Mouse (Mus musculus) kidney, adult 2 months (tissue): ENCODE results near the gene Stat5a. TPM values are rescaled to one million over a fixed set of nuclear protein-coding genes. Genes with fewer than 3 reads are reported as not detected.

Source experiments
- DNase-seq: peaks from one replicate; pipeline ENCODE4 v3.0.0; 2021
- H3K27ac ChIP-seq: fragments of 200-500 bp; 2 replicates; pipeline ENCODE4 v1.5.1; 2012; ENCODE audit warnings: low read depth, low read length, control low read depth, inconsistent platforms; ENCODE audit not compliant: insufficient read depth
- H3K27me3 ChIP-seq: fragments of 200-500 bp; replicated peaks from 2 replicates; pipeline ENCODE4 v1.6.1; 2012; ENCODE audit warnings: mild to moderate bottlenecking, moderate library complexity, low read length, inconsistent platforms; ENCODE audit not compliant: control insufficient read depth, insufficient read depth
- H3K36me3 ChIP-seq: fragments of 200-500 bp; 2 replicates; pipeline ENCODE4 v1.6.1; 2012; ENCODE audit warnings: mild to moderate bottlenecking, moderate library complexity, low read length, inconsistent platforms; ENCODE audit not compliant: control insufficient read depth, insufficient read depth
- H3K4me1 ChIP-seq: fragments of 200-500 bp; 2 replicates; pipeline ENCODE4 v1.6.1; 2011; ENCODE audit warnings: low read length; ENCODE audit not compliant: control insufficient read depth, insufficient read depth
- H3K4me3 ChIP-seq: fragments of 200-500 bp; 2 replicates; pipeline ENCODE4 v1.5.1; 2011; ENCODE audit warnings: mild to moderate bottlenecking, low read depth, low read length, control low read depth; ENCODE audit not compliant: insufficient read depth
- CTCF ChIP-seq: fragments of 200-500 bp; conservative IDR thresholded peaks from 2 replicates; pipeline ENCODE4 v1.5.1; 2011; ENCODE audit warnings: low read depth, mild to moderate bottlenecking, control low read depth, low read length, moderate library complexity, mixed read lengths; ENCODE audit not compliant: insufficient read depth, insufficient read length
- POLR2A ChIP-seq: fragments of 200-500 bp; IDR thresholded peaks from one replicate; pipeline ENCODE4 v1.6.1; 2011; ENCODE audit warnings: low read depth, low read length, control low read depth
- WGBS: fragments of 180-500 bp; shearing (Covaris S2); methylation state at CpG from one replicate; pipeline ENCODE4 v1.1.7; 2018; 5-methylcytosine and 5-hydroxymethylcytosine counted together
- polyA plus RNA-seq: library from polyadenylated mRNA; depleted of rRNA; stranded (reverse); fragments of >200 nt; gene quantifications from 2 replicates; pipeline ENCODE4 v1.2.3, GENCODE M21; 2012

Stat5a gene
- polyA plus RNA-seq, 1 experiment, result 15.8 TPM

- Histone ChIP-seq H3K4me3 (no peak overlapping the region), H3K4me1 (peaks cover 8% of the 10 kb centered on the region; the same call in 1 of the 2 replicates), H3K36me3 (peaks cover 2% of the 10 kb centered on the region; the same call in 1 of the 2 replicates), H3K27ac (peak overlapping the region; percentile 15; the same call in 1 of the 2 replicates), H3K27me3 (no peaks in the 10 kb centered on the region)
- no peak for TF ChIP-seq POLR2A
- TF ChIP-seq CTCF, result no peak
- DNase-seq, result peak; percentile 76
- WGBS, result 35% methylated on average over 2 of the region's 2 CpGs
Measured at GRCm38 (mm10) chr11:100908112-100908511, 49.0 kb downstream of the Stat5a start.

- TF ChIP-seq CTCF (no peak), POLR2A (no peak)
- peak overlapping the region; percentile 15; the same call in 1 of the 2 replicates for H3K27ac ChIP-seq
- 61% methylated on average over 9 of the region's 9 CpGs for WGBS
- H3K4me1 ChIP-seq, result peaks cover 8% of the 10 kb centered on the region; the same call in 1 of the 2 replicates
- no peak overlapping the region for H3K4me3 ChIP-seq
- H3K36me3 ChIP-seq, result peaks cover 2% of the 10 kb centered on the region; the same call in 1 of the 2 replicates
- no peak for DNase-seq
- no peaks in the 10 kb centered on the region for H3K27me3 ChIP-seq
Measured at GRCm38 (mm10) chr11:100908567-100908966, 49.4 kb downstream of the Stat5a start.

GRCm38 (mm10) chr11:100912401-100913155 is 53.4 kb downstream of the Stat5a start:
- Histone ChIP-seq H3K4me1 (peaks cover 8% of the 10 kb centered on the region; the same call in 1 of the 2 replicates), H3K36me3 (peaks cover 3% of the 10 kb centered on the region; the same call in 1 of the 2 replicates), H3K27me3 (no peaks in the 10 kb centered on the region), H3K4me3 (no peak overlapping the region), H3K27ac (no peak overlapping the region)
- DNase-seq, result no peak
- no peak for TF ChIP-seq POLR2A
- TF ChIP-seq CTCF, result no peak
- WGBS, result 68% methylated on average over 17 of the region's 17 CpGs

GRCm38 (mm10) chr11:100914415-100914814 is 55.3 kb downstream of the Stat5a start:
- 76% methylated on average over 5 of the region's 5 CpGs for WGBS
- no peak overlapping the region for H3K4me3 ChIP-seq
- H3K4me1 ChIP-seq, result peaks cover 3% of the 10 kb centered on the region; the same call in 1 of the 2 replicates
- no peaks in the 10 kb centered on the region for H3K27me3 ChIP-seq
- TF ChIP-seq CTCF (no peak), POLR2A (no peak)
- no peak overlapping the region for H3K27ac ChIP-seq
- DNase-seq, result no peak
- peaks cover 3% of the 10 kb centered on the region; the same call in 1 of the 2 replicates for H3K36me3 ChIP-seq

GRCm38 (mm10) chr11:100915063-100915462 is 55.9 kb downstream of the Stat5a start:
- no peak for TF ChIP-seq CTCF
- TF ChIP-seq POLR2A, result no peak
- H3K27me3 ChIP-seq, result no peaks in the 10 kb centered on the region

GRCm38 (mm10) chr11:100916432-100916971 is 57.4 kb downstream of the Stat5a start:
- no peak for DNase-seq
- 89% methylated on average over 4 of the region's 4 CpGs for WGBS
- TF ChIP-seq CTCF (no peak), POLR2A (no peak)
- no peaks in the 10 kb centered on the region for H3K27me3 ChIP-seq
- H3K27ac ChIP-seq, result no peak overlapping the region
- H3K4me3 ChIP-seq, result no peak overlapping the region
- peaks cover 3% of the 10 kb centered on the region; the same call in 1 of the 2 replicates for H3K36me3 ChIP-seq
- peaks cover 3% of the 10 kb centered on the region; the same call in 1 of the 2 replicates for H3K4me1 ChIP-seq

More at GRCm38 (mm10) chr11:100915063-100915462, 55.9 kb downstream of the Stat5a start:
- no peak overlapping the region for H3K27ac ChIP-seq
- peaks cover 3% of the 10 kb centered on the region; the same call in 1 of the 2 replicates for H3K36me3 ChIP-seq
- DNase-seq, result no peak
- H3K4me3 ChIP-seq, result no peak overlapping the region
- 93% methylated on average over 3 of the region's 3 CpGs for WGBS
- peaks cover 3% of the 10 kb centered on the region; the same call in 1 of the 2 replicates for H3K4me1 ChIP-seq

GRCm38 (mm10) chr11:100918007-100918406 is 58.9 kb downstream of the Stat5a start:
- Histone ChIP-seq H3K27me3 (no peaks in the 10 kb centered on the region), H3K4me1 (peaks cover 3% of the 10 kb centered on the region; the same call in 1 of the 2 replicates), H3K36me3 (peaks cover 3% of the 10 kb centered on the region; the same call in 1 of the 2 replicates), H3K4me3 (no peak overlapping the region), H3K27ac (no peak overlapping the region)
- TF ChIP-seq POLR2A (no peak), CTCF (no peak)
- no peak for DNase-seq
- WGBS, result 82% methylated on average over 5 of the region's 5 CpGs
